Mouse (Mus musculus): ENCODE results near the gene Pttg1ip.

DNA sequence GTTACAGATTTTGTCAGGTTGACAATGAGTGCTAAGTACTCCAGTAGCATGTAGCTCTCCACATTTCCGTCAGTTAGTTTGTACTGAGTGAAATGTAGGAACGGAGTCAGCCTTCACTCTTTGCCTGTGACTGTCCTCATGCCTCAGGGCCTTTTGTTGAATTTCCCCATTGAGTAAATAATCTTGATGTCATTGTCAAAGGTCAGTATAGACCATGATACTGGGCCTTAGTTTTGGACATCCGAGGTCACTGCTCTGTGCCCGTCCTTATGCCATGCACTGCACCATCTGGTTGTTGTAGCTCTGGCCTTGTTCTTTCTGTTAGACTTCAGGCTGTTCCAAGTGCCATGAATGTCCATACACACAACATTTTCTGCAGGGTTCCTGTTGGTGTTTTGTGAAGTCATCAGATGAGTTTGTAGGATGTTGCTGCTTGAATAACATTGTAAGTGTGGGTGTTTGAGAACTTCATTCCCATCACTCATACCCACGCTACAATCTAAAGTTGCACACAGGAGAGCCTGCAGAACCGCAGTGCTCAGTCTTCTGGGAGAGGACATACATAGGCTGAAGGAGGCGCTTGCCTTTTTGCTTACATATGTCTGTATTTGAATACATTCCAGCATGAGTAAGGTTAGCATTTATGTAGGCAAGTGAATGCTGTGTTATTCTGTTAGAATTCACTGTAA, 54.9 kb downstream of the Pttg1ip start:
- TF ChIP-seq CTCF (IDR thresholded peaks at IDR 0.05; ENCODE audit: low read depth, low read length) (no peak), GATA1 (IDR thresholded peaks at IDR 0.05; ENCODE audit: borderline replicate concordance, low read length) (no peak), GATA2 (IDR thresholded peaks at IDR 0.05; ENCODE audit: borderline replicate concordance, low read depth, low read length) (no peak), TAL1 (conservative IDR thresholded peaks at IDR 0.05; ENCODE audit: low read depth, low read length) (no peak)
